Mouse (Mus musculus) lung, postnatal 0 days (tissue): ENCODE results near the gene Kcnk13.

Experiments
- CTCF ChIP-seq: IDR thresholded peaks from 2 replicates; pipeline ENCODE4 v1.5.1; 2016; ENCODE audit warnings: antibody characterized with exemption, mild to moderate bottlenecking
- EP300 ChIP-seq: IDR thresholded peaks from 2 replicates; pipeline ENCODE4 v1.6.1; 2016; ENCODE audit warnings: antibody characterized with exemption, mild to moderate bottlenecking, control low read depth

DNA sequence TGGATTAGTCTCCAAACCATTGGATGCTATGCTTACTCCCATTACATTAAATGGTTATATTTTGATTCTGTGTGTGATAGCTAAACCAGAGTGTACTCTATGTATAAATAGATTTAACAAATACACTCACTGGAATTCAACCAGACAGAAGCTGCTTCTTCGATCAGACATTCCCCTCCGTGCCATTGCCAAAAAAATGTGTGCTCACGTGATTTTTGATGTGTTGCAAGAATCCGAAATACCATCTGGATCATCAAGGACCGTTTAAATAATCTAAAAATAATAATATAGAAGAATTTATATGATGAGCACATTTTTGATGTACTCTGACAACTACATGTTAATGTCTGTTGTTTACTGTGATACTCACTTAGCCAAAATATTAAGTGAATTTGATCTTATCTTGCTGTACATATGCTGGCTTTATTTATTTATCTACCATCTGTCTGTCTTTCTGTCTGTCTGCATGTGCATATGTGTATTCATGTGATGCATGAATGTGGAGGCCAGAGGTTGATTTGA, 74.5 kb downstream of the Kcnk13 start:
- TF ChIP-seq EP300, result no peak
- TF ChIP-seq CTCF, result no peak
